ENCODE assay signal across 10 mouse cellular contexts in genomic region chr3:45555736-45556135, GRCm38 (mm10).
DNase-seq lines count a peak whose midpoint lies in the region; ATAC-seq and TF ChIP-seq lines count a peak whose summit lies in the region.
"Had no signal": no experiment of that assay in that cellular context is flagged by ENCODE, and none has a peak within 500 bp of the region (broad histone marks: within the 10 kb centered on the region; RNA-seq: fewer than 3 reads in every experiment).

No protein-coding gene starts in this region.

- H3K9ac ChIP-seq in intestine, embryonic 14.5 days (ENCODE audit: low read length) = no peak overlapping the region
- no peak overlapping the region for H3K9ac ChIP-seq in intestine, embryonic 16.5 days (ENCODE audit: low read depth, low read length)
- H3K9ac ChIP-seq in hindbrain, embryonic 14.5 days = no peak overlapping the region
- no peak overlapping the region for H3K9ac ChIP-seq in midbrain, postnatal 0 days (replicated peaks; ENCODE audit: low read length, poor library complexity, severe bottlenecking)
- H3K9ac ChIP-seq: limb, embryonic 12.5 days; stomach, embryonic 15.5 days had no signal

- H3K9me3 ChIP-seq in intestine, embryonic 14.5 days (ENCODE audit: control insufficient read depth, low read length) = no peaks in the 10 kb centered on the region
- no peaks in the 10 kb centered on the region for H3K9me3 ChIP-seq in intestine, embryonic 16.5 days (ENCODE audit: control insufficient read depth, low read length)
- H3K9me3 ChIP-seq in hindbrain, embryonic 14.5 days (ENCODE audit: control insufficient read depth, low read length) = no peaks in the 10 kb centered on the region
- no peaks in the 10 kb centered on the region for H3K9me3 ChIP-seq in midbrain, postnatal 0 days (ENCODE audit: low read length)
- H3K9me3 ChIP-seq: limb, embryonic 12.5 days; stomach, embryonic 15.5 days had no signal

- TF ChIP-seq CTCF in midbrain, postnatal 0 days (IDR thresholded peaks at IDR 0.05) = peak; percentile 87

- no peak overlapping the region for H3K4me2 ChIP-seq in intestine, embryonic 14.5 days (ENCODE audit: low read length)
- no peak overlapping the region for H3K4me2 ChIP-seq in intestine, embryonic 16.5 days (ENCODE audit: low read depth, low read length)
- no peak overlapping the region for H3K4me2 ChIP-seq in hindbrain, embryonic 14.5 days (replicated peaks)
- H3K4me2 ChIP-seq in midbrain, postnatal 0 days (ENCODE audit: low read depth, low read length, poor library complexity, severe bottlenecking) = no peak overlapping the region
- H3K4me2 ChIP-seq: limb, embryonic 12.5 days; stomach, embryonic 15.5 days had no signal

- ATAC-seq in intestine, embryonic 14.5 days (replicated peaks; ENCODE audit: low FRiP score, low TSS enrichment, low read depth) = no peak
- no peak for ATAC-seq in intestine, embryonic 16.5 days
- peak; percentile 78; the same call in 1 of the 2 replicates for ATAC-seq in hindbrain, embryonic 14.5 days (ENCODE audit: low FRiP score)
- ATAC-seq in midbrain, postnatal 0 days (ENCODE audit: low FRiP score) = peak; percentile 63; the same call in 1 of the 2 replicates

- no peak overlapping the region for H3K4me3 ChIP-seq in intestine, embryonic 14.5 days (ENCODE audit: low read depth, low read length)
- no peak overlapping the region for H3K4me3 ChIP-seq in intestine, embryonic 16.5 days (ENCODE audit: low read length)
- no peak overlapping the region for H3K4me3 ChIP-seq in hindbrain, embryonic 14.5 days (replicated peaks; ENCODE audit: low read length)
- no peak overlapping the region for H3K4me3 ChIP-seq in midbrain, postnatal 0 days (ENCODE audit: low read depth, low read length)
- H3K4me3 ChIP-seq: limb, embryonic 12.5 days; stomach, embryonic 15.5 days had no signal

- DNase-seq in intestine, embryonic 14.5 days (ENCODE audit: low spot score) = peak; percentile 61
- DNase-seq in WW6 (ENCODE audit: low read depth, low spot score) = peak; percentile 11
- peak; percentile 81 for DNase-seq in embryo, embryonic 10 days (ENCODE audit: low spot score)
- peak; percentile 81 for DNase-seq in hindbrain, embryonic 14.5 days (ENCODE audit: low spot score)
- peak; percentile 78 to 82 for DNase-seq in left cerebral cortex, adult 18-20 months (ENCODE audit: low spot score in 2 of 2)
- peak; percentile 79 for DNase-seq in midbrain, postnatal 0 days (ENCODE audit: low spot score)
- no peak for DNase-seq in T-cell, adult 2 months (ENCODE audit: low spot score)

- H3K4me1 ChIP-seq in intestine, embryonic 14.5 days (replicated peaks; ENCODE audit: control insufficient read depth, insufficient read depth, low read length) = no peaks in the 10 kb centered on the region
- no peaks in the 10 kb centered on the region for H3K4me1 ChIP-seq in intestine, embryonic 16.5 days (ENCODE audit: control insufficient read depth, insufficient read depth, low read length)
- H3K4me1 ChIP-seq in hindbrain, embryonic 14.5 days (replicated peaks; ENCODE audit: control insufficient read depth, insufficient read depth, low read length) = no peaks in the 10 kb centered on the region
- H3K4me1 ChIP-seq in midbrain, postnatal 0 days (ENCODE audit: insufficient read depth, low read length) = no peaks in the 10 kb centered on the region
- H3K4me1 ChIP-seq: limb, embryonic 12.5 days; stomach, embryonic 15.5 days had no signal

- no peaks in the 10 kb centered on the region for H3K36me3 ChIP-seq in intestine, embryonic 14.5 days (ENCODE audit: control insufficient read depth, insufficient read depth, low read length)
- H3K36me3 ChIP-seq in intestine, embryonic 16.5 days (ENCODE audit: control insufficient read depth, insufficient read depth, low read length) = no peaks in the 10 kb centered on the region
- no peaks in the 10 kb centered on the region for H3K36me3 ChIP-seq in hindbrain, embryonic 14.5 days (replicated peaks; ENCODE audit: control insufficient read depth, insufficient read depth)
- no peaks in the 10 kb centered on the region for H3K36me3 ChIP-seq in midbrain, postnatal 0 days (ENCODE audit: insufficient read depth, low read length)
- H3K36me3 ChIP-seq: limb, embryonic 12.5 days; stomach, embryonic 15.5 days had no signal

- 31% methylated on average over 1 of the region's 1 CpGs for WGBS in intestine, embryonic 14.5 days
- 18% methylated on average over 1 of the region's 1 CpGs for WGBS in intestine, embryonic 16.5 days
- 38% methylated on average over 1 of the region's 1 CpGs for WGBS in hindbrain, embryonic 14.5 days
- 21% methylated on average over 1 of the region's 1 CpGs for WGBS in midbrain, postnatal 0 days

- no peak overlapping the region for H3K27ac ChIP-seq in intestine, embryonic 14.5 days (ENCODE audit: low read depth)
- H3K27ac ChIP-seq in intestine, embryonic 16.5 days (ENCODE audit: low read length) = no peak overlapping the region
- no peak overlapping the region for H3K27ac ChIP-seq in hindbrain, embryonic 14.5 days
- no peak overlapping the region for H3K27ac ChIP-seq in midbrain, postnatal 0 days (ENCODE audit: low read depth, low read length)
- H3K27ac ChIP-seq: limb, embryonic 12.5 days; stomach, embryonic 15.5 days had no signal

- H3K27me3 ChIP-seq in intestine, embryonic 14.5 days (replicated peaks; ENCODE audit: control insufficient read depth, insufficient read depth, low read length) = no peaks in the 10 kb centered on the region
- H3K27me3 ChIP-seq in intestine, embryonic 16.5 days (replicated peaks; ENCODE audit: control insufficient read depth, insufficient read depth, low read length) = no peaks in the 10 kb centered on the region
- no peaks in the 10 kb centered on the region for H3K27me3 ChIP-seq in hindbrain, embryonic 14.5 days (ENCODE audit: control insufficient read depth, insufficient read depth, low read length)
- no peaks in the 10 kb centered on the region for H3K27me3 ChIP-seq in midbrain, postnatal 0 days (ENCODE audit: insufficient read depth, low read length)
- H3K27me3 ChIP-seq: limb, embryonic 12.5 days; stomach, embryonic 15.5 days had no signal

Comparison
In these comparisons a context has a peak if more than half of its experiments do, and no peak if none do; other contexts are left out.
1. ATAC-seq: peak in hindbrain, embryonic 14.5 days (single experiment) and midbrain, postnatal 0 days (single experiment); none in intestine, embryonic 14.5 days (single experiment) and intestine, embryonic 16.5 days (single experiment).